Mouse (Mus musculus) ES-E14 (cell line): Measurements from ENCODE around the gene Gm3250.

Experiments
- CHD2 ChIP-seq: IDR thresholded peaks from 2 replicates; pipeline ENCODE4 v1.6.1; 2014; ENCODE audit warnings: mild to moderate bottlenecking, low read depth, low read length, inconsistent platforms
- MAFK ChIP-seq: IDR thresholded peaks from 2 replicates; pipeline ENCODE4 v1.6.1; 2014; ENCODE audit warnings: mild to moderate bottlenecking, low read depth, low read length, inconsistent platforms; ENCODE audit not compliant: insufficient read depth
- ZC3H11A ChIP-seq: IDR thresholded peaks from 2 replicates; pipeline ENCODE4 v1.6.1; 2012; ENCODE audit warnings: low read depth, mild to moderate bottlenecking, inconsistent platforms, low read length, borderline replicate concordance

DNA sequence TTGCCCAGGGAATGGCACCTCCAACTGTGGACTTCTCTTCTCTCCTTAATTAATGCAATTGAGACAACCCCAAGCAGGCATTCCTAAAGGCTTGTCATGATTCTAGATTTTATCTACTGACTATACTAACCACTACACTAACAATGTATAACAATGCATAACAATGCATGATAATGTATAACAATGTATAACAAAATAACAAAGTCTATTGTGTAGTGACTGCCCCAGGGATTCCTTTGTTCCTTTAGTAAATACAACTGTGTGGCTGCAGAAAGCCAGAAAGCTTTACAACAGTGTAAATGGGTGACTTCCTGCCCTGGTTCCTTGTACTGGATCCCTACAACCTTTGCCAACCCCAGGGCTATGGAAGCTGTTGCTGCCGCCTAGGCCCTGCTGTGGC lies 46.4 kb downstream of the Gm3250 start:
- TF ChIP-seq MAFK (no peak), CHD2 (no peak), ZC3H11A (no peak)
